Mouse (Mus musculus): ENCODE results near the gene Ccdc33. TPM values are rescaled to one million over a fixed set of nuclear protein-coding genes. Genes with fewer than 3 reads are reported as not detected.

The Ccdc33 gene
- polyA plus RNA-seq, 1 experiment from 2014 or later = 1.1 TPM

DNA sequence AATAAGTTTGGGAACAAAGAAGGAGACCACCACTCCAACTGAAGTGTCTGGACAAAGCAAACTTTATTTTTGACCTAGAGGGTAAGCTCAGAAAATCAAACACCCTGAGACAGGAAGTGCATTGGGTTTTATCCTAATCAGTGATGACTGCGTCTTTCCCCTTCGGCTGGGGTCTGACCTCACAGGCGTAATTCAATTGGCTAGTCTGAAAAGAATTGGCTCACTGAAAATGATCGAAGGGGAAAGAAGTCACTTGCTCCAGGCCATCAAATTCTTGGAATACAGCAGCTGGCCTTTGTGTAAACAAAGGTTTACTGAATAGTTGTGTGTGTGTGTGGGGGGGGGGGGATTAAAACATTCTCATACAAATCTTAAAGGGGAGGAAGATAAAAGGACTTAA is 7.2 kb upstream of the Ccdc33 start:
- no peaks in the 10 kb centered on the region for H3K27me3 ChIP-seq
- no peak for ATAC-seq (replicated peaks)
- H3K9ac ChIP-seq (replicated peaks) = no peak overlapping the region
- no peaks in the 10 kb centered on the region for H3K36me3 ChIP-seq
- no peak overlapping the region for H3K27ac ChIP-seq (replicated peaks)
- H3K4me3 ChIP-seq = no peak overlapping the region
- H3K9me3 ChIP-seq = no peaks in the 10 kb centered on the region
- 27% methylated on average over 4 of the region's 4 CpGs for WGBS
- H3K4me2 ChIP-seq (replicated peaks) = no peak overlapping the region
- peaks cover 23% of the 10 kb centered on the region for H3K4me1 ChIP-seq

- Histone ChIP-seq H3K27me3 (no peaks in the 10 kb centered on the region), H3K9ac (replicated peaks) (no peak overlapping the region), H3K36me3 (no peaks in the 10 kb centered on the region), H3K4me2 (replicated peaks) (no peak overlapping the region), H3K9me3 (no peaks in the 10 kb centered on the region), H3K27ac (replicated peaks) (no peak overlapping the region), H3K4me3 (no peak overlapping the region), H3K4me1 (peaks cover 22% of the 10 kb centered on the region)
- WGBS = 34% methylated on average over 3 of the region's 3 CpGs
- ATAC-seq (replicated peaks) = no peak
These were observed 6.5 kb upstream of the Ccdc33 start for GRCm38 (mm10) chr9:58125085-58125484.

DNA sequence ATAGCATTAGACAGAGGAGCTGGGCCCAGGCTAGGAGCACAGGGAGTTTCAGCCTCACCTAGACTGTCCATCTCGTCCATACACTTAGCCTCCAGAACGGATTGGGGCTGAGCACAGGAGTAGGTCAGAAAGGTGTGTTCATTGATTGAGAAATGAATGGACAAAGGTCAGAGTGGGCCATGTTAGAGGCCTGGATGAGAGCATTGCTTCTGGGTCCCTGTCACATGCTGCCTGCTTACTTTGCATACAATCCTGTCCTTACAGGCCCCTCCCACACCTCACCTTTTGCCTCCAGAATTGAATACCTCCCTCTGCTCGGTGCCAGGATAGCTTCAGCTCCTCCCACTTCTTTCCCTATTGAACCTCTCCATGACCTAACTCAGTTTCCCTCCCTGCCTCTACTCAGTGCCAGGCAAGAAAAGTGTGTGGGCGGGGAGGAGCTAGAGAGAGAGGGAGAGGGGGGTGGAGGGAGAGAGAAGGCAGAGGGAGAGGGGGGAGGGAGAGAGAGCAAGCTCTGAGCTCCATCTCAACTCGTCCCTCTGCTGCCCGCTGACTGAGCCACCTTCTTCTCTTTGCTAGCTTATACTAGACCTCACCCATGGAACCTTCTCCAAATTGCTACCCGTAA is 2.5 kb downstream of the Ccdc33 start:
- H3K27me3 ChIP-seq = no peaks in the 10 kb centered on the region
- 28% methylated on average over 7 of the region's 7 CpGs for WGBS

GRCm38 (mm10) chr9:58115297-58115925 is 3.2 kb downstream of the Ccdc33 start:
- no peaks in the 10 kb centered on the region for H3K9me3 ChIP-seq
- WGBS = 32% methylated on average over 7 of the region's 7 CpGs
- H3K36me3 ChIP-seq = no peaks in the 10 kb centered on the region
- H3K9ac ChIP-seq (replicated peaks) = peak overlapping the region; percentile 33; the same call in 1 of the 2 replicates
- no peak overlapping the region for H3K4me2 ChIP-seq (replicated peaks)
- H3K27me3 ChIP-seq = no peaks in the 10 kb centered on the region
- H3K27ac ChIP-seq (replicated peaks) = peak overlapping the region; percentile 99
- no peak overlapping the region for H3K4me3 ChIP-seq
- no peak; the same call in 1 of the 2 replicates for ATAC-seq (replicated peaks)
- H3K4me1 ChIP-seq = peaks cover 75% of the 10 kb centered on the region

More for the DNA sequence above, 2.5 kb downstream of the Ccdc33 start:
- Histone ChIP-seq H3K4me2 (replicated peaks) (no peak overlapping the region; the same call in 1 of the 2 replicates), H3K4me3 (no peak overlapping the region), H3K36me3 (no peaks in the 10 kb centered on the region), H3K9ac (replicated peaks) (peak overlapping the region; percentile 33; the same call in 1 of the 2 replicates), H3K9me3 (no peaks in the 10 kb centered on the region), H3K4me1 (peaks cover 68% of the 10 kb centered on the region), H3K27ac (replicated peaks) (peak overlapping the region; percentile 99)
- no peak for ATAC-seq (replicated peaks)

- 4% methylated on average over 9 of the region's 9 CpGs for WGBS
- Histone ChIP-seq H3K4me3 (no peak overlapping the region), H3K4me1 (peaks cover 80% of the 10 kb centered on the region), H3K9me3 (no peaks in the 10 kb centered on the region), H3K27ac (replicated peaks) (peak overlapping the region; percentile 99), H3K36me3 (no peaks in the 10 kb centered on the region), H3K4me2 (replicated peaks) (peak overlapping the region; percentile 48), H3K27me3 (no peaks in the 10 kb centered on the region), H3K9ac (replicated peaks) (peak overlapping the region; percentile 50)
- ATAC-seq (replicated peaks) = no peak
These were observed 4.6 kb downstream of the Ccdc33 start for GRCm38 (mm10) chr9:58114019-58114418.

GRCm38 (mm10) chr9:58113279-58113884 is 5.2 kb downstream of the Ccdc33 start:
- peak overlapping the region; percentile 99 for H3K27ac ChIP-seq (replicated peaks)
- H3K9me3 ChIP-seq = no peaks in the 10 kb centered on the region
- under 1% methylated on average over 22 of the region's 22 CpGs for WGBS
- no peaks in the 10 kb centered on the region for H3K27me3 ChIP-seq
- H3K9ac ChIP-seq (replicated peaks) = peak overlapping the region; percentile 50
- no peaks in the 10 kb centered on the region for H3K36me3 ChIP-seq
- peak; percentile 21 for ATAC-seq (replicated peaks)
- peak overlapping the region; percentile 48 for H3K4me2 ChIP-seq (replicated peaks)
- peaks cover 75% of the 10 kb centered on the region for H3K4me1 ChIP-seq
- peak overlapping the region; percentile 22 for H3K4me3 ChIP-seq

- WGBS = 2% methylated on average over 6 of the region's 6 CpGs
- Histone ChIP-seq H3K4me1 (peaks cover 77% of the 10 kb centered on the region), H3K9me3 (no peaks in the 10 kb centered on the region), H3K9ac (replicated peaks) (peak overlapping the region; percentile 50), H3K36me3 (no peaks in the 10 kb centered on the region), H3K4me3 (peak overlapping the region; percentile 22), H3K27ac (replicated peaks) (peak overlapping the region; percentile 99), H3K4me2 (replicated peaks) (peak overlapping the region; percentile 48), H3K27me3 (no peaks in the 10 kb centered on the region)
- peak; percentile 74 for ATAC-seq (replicated peaks)
These were observed 5.8 kb downstream of the Ccdc33 start for GRCm38 (mm10) chr9:58112866-58113278.

DNA sequence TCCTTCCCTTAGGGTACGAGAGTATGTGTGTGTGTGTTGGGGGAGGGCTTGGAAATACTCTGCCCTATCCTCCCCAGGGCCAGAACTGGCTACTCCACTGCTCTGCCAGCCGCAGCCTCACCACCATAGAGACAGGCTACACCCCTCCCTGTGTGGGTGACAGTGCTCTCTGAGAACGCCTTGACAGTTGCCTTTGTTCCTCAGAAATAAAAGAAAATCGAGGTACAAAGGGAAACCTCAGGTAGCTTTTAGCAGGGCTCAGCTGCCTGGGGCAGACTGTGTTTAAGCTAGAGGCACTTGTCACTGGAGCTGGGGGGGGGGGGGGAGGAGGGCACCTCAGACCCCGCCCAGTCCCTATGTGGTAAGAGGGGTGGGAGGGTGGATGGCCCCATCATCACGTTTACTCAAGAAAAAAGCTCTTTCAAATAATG is 6.3 kb downstream of the Ccdc33 start:
- Histone ChIP-seq H3K9ac (replicated peaks) (peak overlapping the region; percentile 28; the same call in 1 of the 2 replicates), H3K4me3 (no peak overlapping the region), H3K36me3 (no peaks in the 10 kb centered on the region), H3K27me3 (no peaks in the 10 kb centered on the region), H3K27ac (replicated peaks) (peak overlapping the region; percentile 99), H3K9me3 (no peaks in the 10 kb centered on the region), H3K4me1 (peaks cover 82% of the 10 kb centered on the region), H3K4me2 (replicated peaks) (peak overlapping the region; percentile 48)
- under 1% methylated on average over 6 of the region's 6 CpGs for WGBS
- peak; percentile 69 for ATAC-seq (replicated peaks)

GRCm38 (mm10) chr9:58111431-58111830 is 7.2 kb downstream of the Ccdc33 start:
- H3K4me3 ChIP-seq = no peak overlapping the region
- peaks cover 76% of the 10 kb centered on the region for H3K4me1 ChIP-seq
- ATAC-seq (replicated peaks) = peak; percentile 56
- H3K4me2 ChIP-seq (replicated peaks) = no peak overlapping the region
- H3K27me3 ChIP-seq = no peaks in the 10 kb centered on the region
- no peaks in the 10 kb centered on the region for H3K36me3 ChIP-seq
- WGBS = 29% methylated on average over 6 of the region's 6 CpGs
- H3K27ac ChIP-seq (replicated peaks) = peak overlapping the region; percentile 99
- H3K9me3 ChIP-seq = no peaks in the 10 kb centered on the region
- H3K9ac ChIP-seq (replicated peaks) = peak overlapping the region; percentile 28; the same call in 1 of the 2 replicates

DNA sequence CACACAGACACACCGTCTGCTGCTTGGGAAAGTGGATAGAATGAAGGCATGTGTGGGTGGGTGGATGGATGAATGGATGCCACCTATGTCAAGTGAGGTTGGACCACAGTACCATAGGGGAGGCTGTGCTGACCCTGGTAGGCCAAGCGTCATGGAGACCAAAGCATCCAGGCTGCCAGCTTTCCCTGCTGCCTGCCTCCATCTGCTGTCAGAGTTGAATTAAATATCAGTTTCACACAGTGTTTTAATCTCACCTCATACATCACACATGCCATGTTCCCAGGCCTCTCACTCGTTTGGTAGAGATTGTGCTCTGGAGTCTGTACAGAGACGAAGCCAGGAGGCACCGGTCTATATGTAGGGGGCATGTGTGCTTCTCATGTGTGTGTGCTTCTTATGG is 7.8 kb downstream of the Ccdc33 start:
- ATAC-seq (replicated peaks) = no peak
- Histone ChIP-seq H3K4me1 (peaks cover 76% of the 10 kb centered on the region), H3K36me3 (no peaks in the 10 kb centered on the region), H3K4me3 (no peak overlapping the region), H3K27me3 (no peaks in the 10 kb centered on the region), H3K9me3 (no peaks in the 10 kb centered on the region), H3K9ac (replicated peaks) (no peak overlapping the region), H3K4me2 (replicated peaks) (no peak overlapping the region), H3K27ac (replicated peaks) (peak overlapping the region; percentile 99)
- WGBS = 54% methylated on average over 5 of the region's 5 CpGs

- Histone ChIP-seq H3K4me2 (replicated peaks) (no peak overlapping the region), H3K4me3 (no peak overlapping the region), H3K27me3 (no peaks in the 10 kb centered on the region), H3K4me1 (peaks cover 64% of the 10 kb centered on the region), H3K27ac (replicated peaks) (peak overlapping the region; percentile 68), H3K36me3 (no peaks in the 10 kb centered on the region), H3K9me3 (no peaks in the 10 kb centered on the region), H3K9ac (replicated peaks) (no peak overlapping the region)
- no peak for ATAC-seq (replicated peaks)
- 57% methylated on average over 5 of the region's 5 CpGs for WGBS
These were observed 11.1 kb downstream of the Ccdc33 start for GRCm38 (mm10) chr9:58107494-58107893.

GRCm38 (mm10) chr9:58105595-58106169 is 12.9 kb downstream of the Ccdc33 start:
- Histone ChIP-seq H3K4me2 (replicated peaks) (no peak overlapping the region), H3K4me1 (peaks cover 54% of the 10 kb centered on the region), H3K27me3 (no peaks in the 10 kb centered on the region), H3K4me3 (no peak overlapping the region), H3K9ac (replicated peaks) (no peak overlapping the region), H3K9me3 (no peaks in the 10 kb centered on the region), H3K36me3 (no peaks in the 10 kb centered on the region), H3K27ac (replicated peaks) (no peak overlapping the region)
- 62% methylated on average over 15 of the region's 15 CpGs for WGBS
- ATAC-seq (replicated peaks) = no peak

All from forebrain, embryonic 15.5 days (tissue).